Mouse (Mus musculus): ENCODE data around the gene Creld1.

DNA sequence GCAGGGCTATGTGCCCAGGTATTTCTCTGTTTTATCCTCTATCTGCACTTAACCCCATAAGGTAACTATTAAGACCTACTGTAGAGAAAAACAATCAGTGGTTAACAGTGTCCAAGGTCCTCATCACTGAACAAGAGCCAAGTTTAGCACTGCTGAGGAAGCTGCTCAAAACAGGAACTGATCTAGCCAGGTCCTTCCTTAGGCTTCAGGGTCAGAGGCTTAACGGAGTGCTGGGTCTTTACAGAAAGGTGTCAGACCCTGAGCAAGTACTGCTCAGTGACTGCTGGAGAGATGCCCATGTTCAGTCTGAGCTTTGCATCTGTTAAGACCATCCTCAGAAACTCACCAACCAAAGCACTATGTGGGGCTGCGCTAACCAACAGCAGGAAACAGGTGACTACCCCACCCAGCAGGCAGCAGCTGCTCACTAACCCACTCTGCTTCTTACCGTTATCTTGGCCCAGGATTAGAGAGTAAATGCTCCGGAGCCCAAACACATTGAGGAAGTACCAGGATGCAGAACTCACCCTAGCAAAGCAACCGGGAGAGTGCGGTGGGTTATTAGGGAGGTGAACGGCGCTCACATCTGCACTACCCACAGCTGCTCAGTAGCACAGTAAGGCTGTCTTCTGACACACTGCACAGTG lies 34.5 kb downstream of the Creld1 start:
- TF ChIP-seq CTCF (IDR thresholded peaks at IDR 0.05; ENCODE audit: low read depth) (no peak), EP300 (IDR thresholded peaks at IDR 0.05; ENCODE audit: low read depth) (no peak)

Data from liver, postnatal 0 days (tissue).